Mouse (Mus musculus) myocyte (in vitro differentiated cells): ENCODE results near the gene Elp5. TPM values are rescaled to one million over a fixed set of nuclear protein-coding genes. Genes with fewer than 3 reads are reported as not detected.
A peak's percentile ranks its signal among the peaks of the same experiment; 100 is the strongest.

Experiments
- H3K27me3 ChIP-seq: one replicate; pipeline ENCODE4 v1.6.1; 2011; ENCODE audit not compliant: control insufficient read depth, insufficient read depth, insufficient read length
- H3K36me3 ChIP-seq: one replicate; pipeline ENCODE4 v1.6.1; 2011; ENCODE audit not compliant: control insufficient read depth, insufficient read depth
- H3K4me2 ChIP-seq: one replicate; pipeline ENCODE4 v1.6.1; 2011; ENCODE audit warnings: low read depth, control low read depth
- H3K4me3 ChIP-seq: one replicate; pipeline ENCODE4 v1.5.1; 2011; ENCODE audit warnings: mild to moderate bottlenecking, control low read depth, moderate library complexity
- H3K79me2 ChIP-seq: one replicate; pipeline ENCODE4 v1.6.1; 2011; ENCODE audit not compliant: control insufficient read depth, insufficient read depth
- H3ac ChIP-seq: one replicate; pipeline ENCODE4 v1.6.1; 2011; ENCODE audit not compliant: control insufficient read depth, insufficient read length
- CEBPB ChIP-seq: IDR thresholded peaks from 2 replicates; pipeline ENCODE4 v1.6.1; 2011; ENCODE audit warnings: mild to moderate bottlenecking, moderate library complexity; ENCODE audit not compliant: poor library complexity, insufficient read depth, severe bottlenecking
- E2F4 ChIP-seq: IDR thresholded peaks from one replicate; pipeline ENCODE4 v1.6.1; 2011; ENCODE audit warnings: mild to moderate bottlenecking, control low read depth, moderate library complexity; ENCODE audit not compliant: insufficient read depth
- MAX ChIP-seq: IDR thresholded peaks from one replicate; pipeline ENCODE4 v1.6.1; 2011; ENCODE audit warnings: low read depth, mild to moderate bottlenecking, control low read depth
- MYOD1 ChIP-seq, 3 experiments: IDR thresholded peaks; one replicate each; pipeline ENCODE4 v1.6.1; 2011; ENCODE audit warnings: control low read depth in 2 of 3, low read depth in 2 of 3, mild to moderate bottlenecking in 2 of 3, moderate library complexity in 1 of 3; ENCODE audit not compliant: insufficient read length in 2 of 3, control insufficient read depth in 1 of 3
- MYOG ChIP-seq, 3 experiments: IDR thresholded peaks; one replicate each; pipeline ENCODE4 v1.6.1; 2011; ENCODE audit warnings: control low read depth in 2 of 3, low read depth in 2 of 3, mild to moderate bottlenecking in 2 of 3; ENCODE audit not compliant: insufficient read length in 2 of 3, control insufficient read depth in 1 of 3, insufficient read depth in 1 of 3
- POLR2A ChIP-seq: IDR thresholded peaks from one replicate; pipeline ENCODE4 v1.6.1; 2011; ENCODE audit warnings: low read depth, mild to moderate bottlenecking, control low read depth, moderate library complexity; ENCODE audit not compliant: insufficient read length
- POLR2AphosphoS2 ChIP-seq: IDR thresholded peaks from one replicate; pipeline ENCODE4 v1.6.1; 2011; ENCODE audit warnings: low read depth, control low read depth; ENCODE audit not compliant: insufficient read length
- REST ChIP-seq: IDR thresholded peaks from one replicate; pipeline ENCODE4 v1.6.1; 2011; ENCODE audit warnings: mild to moderate bottlenecking, control low read depth, moderate library complexity; ENCODE audit not compliant: insufficient read depth, insufficient read length
- SRF ChIP-seq: IDR thresholded peaks from one replicate; pipeline ENCODE4 v1.6.1; 2011; ENCODE audit warnings: low read depth; ENCODE audit not compliant: control insufficient read depth, insufficient read length
- TCF12 ChIP-seq: IDR thresholded peaks from one replicate; pipeline ENCODE4 v1.6.1; 2011; ENCODE audit warnings: mild to moderate bottlenecking, control low read depth; ENCODE audit not compliant: poor library complexity, insufficient read depth, severe bottlenecking
- TCF3 ChIP-seq: IDR thresholded peaks from one replicate; pipeline ENCODE4 v1.6.1; 2011; ENCODE audit warnings: low read depth, control low read depth; ENCODE audit not compliant: insufficient read length
- USF1 ChIP-seq: IDR thresholded peaks from one replicate; pipeline ENCODE4 v1.6.1; 2011; ENCODE audit warnings: low read depth, mild to moderate bottlenecking, control low read depth, moderate library complexity
- polyA plus RNA-seq: library from polyadenylated mRNA; unstranded; fragments of >200 nt; fragmentation: generic; extraction: Trizol; gene quantifications from one replicate; pipeline ENCODE4 v1.2.1, GENCODE M21; 2012; ENCODE audit warnings: missing spikeins

Elp5 gene
- polyA plus RNA-seq, 1 experiment = 91.5 TPM

DNA sequence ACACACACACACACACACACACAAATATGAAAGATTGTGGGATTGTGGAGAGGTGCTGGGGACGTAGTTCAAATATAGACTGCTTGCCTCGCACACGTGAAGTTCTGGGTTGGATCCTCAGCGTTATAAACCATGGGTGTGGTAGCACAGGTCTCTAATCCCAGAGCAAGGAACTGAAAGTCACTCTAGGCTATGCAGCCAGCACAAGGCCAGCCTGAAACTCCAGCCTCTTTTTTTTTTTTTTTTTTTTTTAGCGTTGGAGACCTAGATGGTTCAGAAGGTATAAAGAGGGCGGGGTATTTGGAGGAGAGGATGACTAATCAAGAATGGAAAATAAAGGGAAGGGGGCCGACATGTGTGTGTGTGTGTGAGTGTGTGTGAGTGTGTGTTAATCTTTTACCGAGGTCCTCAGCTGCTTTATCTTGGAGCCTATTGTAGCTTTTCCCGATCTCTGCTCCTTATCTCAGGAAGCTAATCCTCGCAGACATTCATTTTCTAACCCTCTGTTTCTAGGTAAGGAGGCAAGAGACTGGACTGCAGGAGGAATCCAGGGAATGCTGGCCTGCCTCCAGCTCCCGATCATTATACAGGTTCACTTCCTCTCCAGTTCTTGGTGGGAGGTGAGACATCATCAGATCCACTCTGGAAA lies 28.9 kb downstream of the Elp5 start:
- Histone ChIP-seq H3K4me3 (no peak overlapping the region), H3ac (no peak overlapping the region), H3K79me2 (no peaks in the 10 kb centered on the region), H3K27me3 (peaks cover 11% of the 10 kb centered on the region), H3K36me3 (no peaks in the 10 kb centered on the region), H3K4me2 (no peak overlapping the region)
- TF ChIP-seq MYOD1 (IDR thresholded peaks at IDR 0.05; ENCODE audit: control insufficient read depth in 1 of 3, insufficient read length in 2 of 3, low read depth in 2 of 3) = no peak
- TF ChIP-seq TCF12 = no peak

DNA sequence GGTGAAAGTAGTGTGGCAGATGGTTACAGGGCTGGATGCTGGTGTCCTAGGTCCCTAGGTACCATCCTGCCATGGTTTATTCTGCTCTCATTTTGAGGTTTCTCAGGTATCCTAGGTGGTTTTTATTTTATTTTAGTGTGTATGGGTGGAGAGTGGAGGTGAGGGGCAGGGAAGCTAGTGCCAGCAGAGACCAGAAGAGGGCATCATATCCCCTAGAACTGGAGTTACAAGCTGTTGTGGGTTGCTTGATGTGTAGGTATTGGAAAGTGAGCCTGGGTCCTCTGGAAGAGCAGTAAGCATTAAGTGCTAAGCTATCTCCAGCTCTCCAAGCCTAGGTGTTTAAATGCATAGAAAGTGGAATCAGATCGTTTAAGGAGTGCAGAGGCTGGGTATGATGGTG lies 30.0 kb downstream of the Elp5 start:
- no peak overlapping the region for H3K4me3 ChIP-seq
- H3K36me3 ChIP-seq = no peaks in the 10 kb centered on the region
- H3K4me2 ChIP-seq = no peak overlapping the region
- H3K79me2 ChIP-seq = no peaks in the 10 kb centered on the region
- no peak for TF ChIP-seq MYOG (IDR thresholded peaks at IDR 0.05; ENCODE audit: control insufficient read depth in 1 of 3, insufficient read depth in 1 of 3, insufficient read length in 2 of 3, low read depth in 2 of 3)
- TF ChIP-seq TCF3 = no peak
- no peak overlapping the region for H3ac ChIP-seq
- peaks cover 11% of the 10 kb centered on the region for H3K27me3 ChIP-seq

DNA sequence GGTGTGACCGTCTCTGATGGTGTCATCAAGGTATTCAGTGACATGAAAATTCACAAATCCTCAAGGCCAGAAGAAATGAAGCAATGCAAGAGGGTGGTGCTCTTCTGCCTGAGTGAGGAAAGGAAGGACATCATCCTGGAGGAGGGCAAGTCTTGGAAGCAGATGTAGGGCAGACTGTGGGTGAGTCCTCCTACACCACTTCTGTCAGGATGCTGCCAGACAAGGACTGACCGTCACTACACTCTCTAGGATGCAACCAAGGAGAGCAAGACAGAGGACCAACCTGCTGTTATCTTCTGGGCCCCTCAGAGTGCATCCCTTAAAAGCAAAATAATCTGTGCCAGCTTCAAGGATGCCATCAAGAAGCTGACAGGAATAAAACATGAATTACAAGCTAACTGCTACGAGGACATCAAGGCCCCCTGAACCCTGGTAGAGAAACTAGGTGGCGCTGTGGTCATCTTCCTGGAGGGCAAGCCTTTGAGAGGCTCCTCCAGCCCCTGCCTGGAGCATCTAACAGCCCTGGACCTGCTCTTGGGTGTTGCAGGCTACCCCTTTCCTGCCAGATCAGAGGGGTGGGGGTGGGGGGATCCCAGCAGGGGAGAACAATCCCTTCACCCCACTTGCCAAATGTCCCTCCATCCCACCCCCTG lies 31.4 kb downstream of the Elp5 start:
- Histone ChIP-seq H3ac (no peak overlapping the region), H3K79me2 (no peaks in the 10 kb centered on the region), H3K27me3 (peaks cover 9% of the 10 kb centered on the region), H3K4me3 (no peak overlapping the region), H3K4me2 (no peak overlapping the region), H3K36me3 (no peaks in the 10 kb centered on the region)
- TF ChIP-seq MAX (no peak), TCF3 (no peak), USF1 (no peak), POLR2AphosphoS2 (no peak), SRF (no peak), E2F4 (no peak), CEBPB (no peak), REST (no peak), MYOG (IDR thresholded peaks at IDR 0.05; ENCODE audit: control insufficient read depth in 1 of 3, insufficient read depth in 1 of 3, insufficient read length in 2 of 3, low read depth in 2 of 3) (no peak), MYOD1 (IDR thresholded peaks at IDR 0.05; ENCODE audit: control insufficient read depth in 1 of 3, insufficient read length in 2 of 3, low read depth in 2 of 3) (no peak), TCF12 (no peak), POLR2A (no peak)

DNA sequence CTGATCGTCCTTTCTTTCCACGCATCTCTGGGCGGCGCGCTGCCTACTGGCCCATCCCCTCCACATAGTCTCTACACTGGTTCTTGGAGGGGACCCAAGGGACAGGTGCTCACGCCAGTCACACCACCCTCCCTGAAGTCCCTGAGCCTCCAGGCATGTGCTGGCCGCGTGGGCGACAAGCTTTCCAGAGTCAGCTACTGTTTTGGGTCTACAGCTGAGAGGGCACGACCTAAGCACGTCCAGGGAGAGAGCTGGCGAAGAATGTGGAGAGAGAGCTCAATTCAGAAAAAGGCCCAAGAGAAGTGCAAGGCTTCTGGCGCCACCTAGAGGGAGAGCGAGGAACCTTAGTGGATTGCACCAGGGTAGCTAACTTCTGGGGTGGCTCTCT lies 33.6 kb downstream of the Elp5 start:
- no peak overlapping the region for H3ac ChIP-seq
- H3K79me2 ChIP-seq = no peaks in the 10 kb centered on the region
- H3K36me3 ChIP-seq = no peaks in the 10 kb centered on the region
- no peaks in the 10 kb centered on the region for H3K27me3 ChIP-seq
- peak overlapping the region; percentile 99 for H3K4me2 ChIP-seq
- peak overlapping the region; percentile 30 for H3K4me3 ChIP-seq
- TF ChIP-seq E2F4 (no peak), USF1 (no peak), SRF (no peak), MYOD1 (IDR thresholded peaks at IDR 0.05; ENCODE audit: control insufficient read depth in 1 of 3, insufficient read length in 2 of 3, low read depth in 2 of 3) (peak; percentile 83 to 98 (median 98)), TCF3 (peak; percentile 53), POLR2A (peak; percentile 13), POLR2AphosphoS2 (no peak), TCF12 (no peak), MYOG (IDR thresholded peaks at IDR 0.05; ENCODE audit: control insufficient read depth in 1 of 3, insufficient read depth in 1 of 3, insufficient read length in 2 of 3, low read depth in 2 of 3) (peak; percentile 28 to 90 (median 40))

DNA sequence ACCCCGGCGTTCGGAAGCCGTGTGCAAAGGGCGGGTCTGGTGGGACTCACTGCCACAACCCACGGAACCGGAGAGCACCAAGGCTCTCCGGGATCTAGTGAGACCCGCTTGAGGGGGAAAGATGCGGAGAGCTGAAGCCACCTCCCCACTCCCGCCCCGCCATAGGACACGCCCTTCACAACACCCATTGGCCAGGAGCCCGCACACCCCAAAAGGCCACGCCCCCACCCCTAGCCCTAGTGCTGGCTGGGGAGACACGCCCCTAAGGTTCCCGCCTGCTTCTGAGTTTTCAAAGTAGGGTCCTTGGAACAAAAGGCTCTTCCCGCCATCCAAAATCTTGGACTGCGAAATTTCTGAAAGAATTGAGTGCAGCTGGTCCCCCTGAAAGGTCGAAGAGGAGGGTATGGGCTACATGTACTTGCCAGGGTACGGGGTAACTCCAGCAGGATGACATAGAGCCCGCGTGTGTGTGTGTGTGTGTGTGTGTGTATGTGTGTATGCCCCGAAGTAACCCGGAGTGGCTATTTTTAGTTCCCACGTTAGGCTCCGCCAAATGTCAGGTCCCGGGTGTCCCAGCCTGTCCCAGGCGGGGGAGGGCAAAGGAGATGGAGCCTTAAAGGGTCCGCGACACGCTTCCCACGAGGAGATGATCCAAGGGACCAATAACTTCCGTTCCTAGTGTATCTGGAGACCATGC lies 34.1 kb downstream of the Elp5 start, which contains the start of gene Slc2a4:
Gene Slc2a4, minus strand, starts transcription at position 123 of the 697 bp plus-strand sequence.
- Histone ChIP-seq H3K36me3 (no peaks in the 10 kb centered on the region), H3K79me2 (no peaks in the 10 kb centered on the region), H3K27me3 (no peaks in the 10 kb centered on the region), H3ac (no peak within 1 kb of the TSS), H3K4me2 (peak within 1 kb of the TSS; percentile 99), H3K4me3 (peak within 1 kb of the TSS; percentile 30)
- TF ChIP-seq POLR2A (peak; percentile 58), POLR2AphosphoS2 (peak; percentile 31), TCF12 (no peak), SRF (no peak)
